Mouse (Mus musculus): Measurements from ENCODE around the gene Leap2.

DNA sequence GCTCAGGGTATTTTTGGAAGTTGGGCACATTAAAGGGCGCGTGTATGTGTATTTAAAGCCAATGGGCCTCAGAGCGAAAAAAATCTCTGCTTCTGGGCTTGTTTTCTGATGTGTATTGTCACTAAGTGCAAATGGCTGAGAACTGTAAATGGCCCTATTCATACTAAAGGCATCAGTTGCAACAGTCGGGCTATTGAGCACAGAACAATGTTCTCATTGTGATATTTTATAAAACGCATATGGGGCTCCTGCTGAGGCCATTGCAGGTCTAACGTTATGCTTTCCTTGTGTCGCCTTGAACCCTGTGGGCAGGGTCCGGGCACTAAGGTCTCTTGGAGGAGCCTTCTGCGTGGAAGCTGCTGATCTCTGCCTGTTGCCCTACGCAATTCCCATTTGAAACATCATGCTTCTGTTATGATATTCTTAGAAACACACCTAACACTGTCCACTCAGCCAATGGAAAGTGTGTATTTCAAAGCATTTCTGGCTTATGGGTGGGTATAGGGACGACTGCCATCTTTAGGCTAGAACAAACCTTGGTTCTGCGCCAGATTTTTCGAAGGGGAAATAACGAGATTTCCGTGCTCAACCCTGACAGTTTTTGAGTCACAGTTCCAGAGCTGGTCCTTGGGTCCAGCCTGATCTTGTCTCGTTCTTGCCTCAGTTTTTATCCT lies 46.5 kb upstream of the Leap2 start:
- TF ChIP-seq CTCF (IDR thresholded peaks at IDR 0.05; ENCODE audit: control insufficient read depth, insufficient read depth, insufficient replicate concordance, low read depth, low read length) (no peak), POLR2A (IDR thresholded peaks at IDR 0.05; ENCODE audit: control insufficient read depth, low read depth, low read length) (no peak)

Data from testis, adult 2 months (tissue).